In genomic region chr4:65296968-65297499, GRCm38 (mm10) we compare ENCODE assay signal across 12 mouse cellular contexts.
DNase-seq lines count a peak whose midpoint lies in the region; ATAC-seq lines count a peak whose summit lies in the region.
"Had no signal": no experiment of that assay in that cellular context is flagged by ENCODE, and none has a peak within 500 bp of the region (broad histone marks: within the 10 kb centered on the region; RNA-seq: fewer than 3 reads in every experiment).

No protein-coding gene starts in this region.

- peak; percentile 93 for ATAC-seq in forebrain, embryonic 15.5 days (replicated peaks)
- ATAC-seq in neural tube, embryonic 14.5 days (ENCODE audit: low read depth): peak; percentile 9; the same call in 1 of the 2 replicates
- ATAC-seq in kidney, embryonic 14.5 days (ENCODE audit: low FRiP score, low TSS enrichment): no peak
- ATAC-seq: intestine, postnatal 0 days had no signal

- H3K27me3 ChIP-seq in embryonic facial prominence, embryonic 10.5 days (replicated peaks; ENCODE audit: low read depth, poor library complexity, severe bottlenecking): peaks cover 43% of the 10 kb centered on the region
- H3K27me3 ChIP-seq in forebrain, embryonic 15.5 days: no peaks in the 10 kb centered on the region
- no peaks in the 10 kb centered on the region for H3K27me3 ChIP-seq in neural tube, embryonic 14.5 days (ENCODE audit: control insufficient read depth, insufficient read depth, low read length)
- H3K27me3 ChIP-seq in kidney, embryonic 14.5 days (ENCODE audit: control insufficient read depth, insufficient read depth, low read length): no peaks in the 10 kb centered on the region
- H3K27me3 ChIP-seq: stomach, embryonic 15.5 days had no signal

- DNase-seq in embryonic facial prominence, embryonic 10.5 days (ENCODE audit: low spot score): peak; percentile 65
- DNase-seq in mesoderm, embryonic 11.5 days (ENCODE audit: low read depth, low spot score): peak; percentile 77
- no peak for DNase-seq in adrenal gland, postnatal 4 days (ENCODE audit: low spot score in 2 of 2)
- DNase-seq in layer of hippocampus, postnatal 36 days: no peak
- DNase-seq: gastrocnemius, postnatal 25 days had no signal

- no peaks in the 10 kb centered on the region for H3K36me3 ChIP-seq in embryonic facial prominence, embryonic 10.5 days (replicated peaks)
- no peaks in the 10 kb centered on the region for H3K36me3 ChIP-seq in forebrain, embryonic 15.5 days
- H3K36me3 ChIP-seq in neural tube, embryonic 14.5 days (ENCODE audit: control insufficient read depth, insufficient read depth, low read length): no peaks in the 10 kb centered on the region
- no peaks in the 10 kb centered on the region for H3K36me3 ChIP-seq in kidney, embryonic 14.5 days (ENCODE audit: control insufficient read depth, insufficient read depth, low read length)
- H3K36me3 ChIP-seq: stomach, embryonic 15.5 days had no signal

- H3K4me2 ChIP-seq in forebrain, embryonic 15.5 days (replicated peaks): no peak overlapping the region; the same call in 1 of the 2 replicates
- no peak overlapping the region for H3K4me2 ChIP-seq in neural tube, embryonic 14.5 days (ENCODE audit: low read depth, low read length)
- no peak overlapping the region for H3K4me2 ChIP-seq in kidney, embryonic 14.5 days (replicated peaks; ENCODE audit: low read depth, low read length)
- H3K4me2 ChIP-seq: stomach, embryonic 15.5 days had no signal

- no peaks in the 10 kb centered on the region for H3K9me3 ChIP-seq in embryonic facial prominence, embryonic 10.5 days
- H3K9me3 ChIP-seq in forebrain, embryonic 15.5 days: no peaks in the 10 kb centered on the region
- H3K9me3 ChIP-seq in neural tube, embryonic 14.5 days (ENCODE audit: control insufficient read depth, low read length): no peaks in the 10 kb centered on the region
- no peaks in the 10 kb centered on the region for H3K9me3 ChIP-seq in kidney, embryonic 14.5 days (ENCODE audit: control insufficient read depth, low read length)
- H3K9me3 ChIP-seq: stomach, embryonic 15.5 days had no signal

- H3K27ac ChIP-seq in embryonic facial prominence, embryonic 10.5 days (replicated peaks): peak overlapping the region; percentile 52
- 0 out of 2 replicates have a peak overlapping the region, but pooled peaks have one; percentile 32 for H3K27ac ChIP-seq in forebrain, embryonic 15.5 days (replicated peaks)
- H3K27ac ChIP-seq in neural tube, embryonic 14.5 days (ENCODE audit: low read depth, low read length): no peak overlapping the region
- no peak overlapping the region for H3K27ac ChIP-seq in kidney, embryonic 14.5 days (ENCODE audit: low read depth, low read length)
- H3K27ac ChIP-seq: layer of hippocampus, adult 2 months; liver, embryonic 14.5 days; stomach, embryonic 15.5 days had no signal

- 14% methylated on average over 13 of the region's 13 CpGs for WGBS in embryonic facial prominence, embryonic 10.5 days
- WGBS in forebrain, embryonic 15.5 days: 2% methylated on average over 13 of the region's 13 CpGs
- 9% methylated on average over 13 of the region's 13 CpGs for WGBS in neural tube, embryonic 14.5 days
- WGBS in kidney, embryonic 14.5 days: 40% methylated on average over 13 of the region's 13 CpGs

- no peak overlapping the region for H3K9ac ChIP-seq in forebrain, embryonic 15.5 days (replicated peaks)
- H3K9ac ChIP-seq in neural tube, embryonic 14.5 days (replicated peaks; ENCODE audit: low read depth, low read length): no peak overlapping the region
- no peak overlapping the region for H3K9ac ChIP-seq in kidney, embryonic 14.5 days (ENCODE audit: low read depth, low read length)
- H3K9ac ChIP-seq: liver, embryonic 14.5 days; stomach, embryonic 15.5 days had no signal

- no peak overlapping the region for H3K4me3 ChIP-seq in embryonic facial prominence, embryonic 10.5 days
- H3K4me3 ChIP-seq in forebrain, embryonic 15.5 days: no peak overlapping the region
- H3K4me3 ChIP-seq in neural tube, embryonic 14.5 days (ENCODE audit: low read depth, low read length): no peak overlapping the region
- H3K4me3 ChIP-seq in kidney, embryonic 14.5 days (ENCODE audit: low read length): no peak overlapping the region
- H3K4me3 ChIP-seq: layer of hippocampus, adult 2 months; stomach, embryonic 15.5 days had no signal

- H3K4me1 ChIP-seq in embryonic facial prominence, embryonic 10.5 days: peaks cover 25% of the 10 kb centered on the region
- H3K4me1 ChIP-seq in forebrain, embryonic 15.5 days: peaks cover 13% of the 10 kb centered on the region
- H3K4me1 ChIP-seq in neural tube, embryonic 14.5 days (ENCODE audit: control insufficient read depth, insufficient read depth, low read length): no peaks in the 10 kb centered on the region
- no peaks in the 10 kb centered on the region for H3K4me1 ChIP-seq in kidney, embryonic 14.5 days (ENCODE audit: control insufficient read depth, insufficient read depth, low read length)
- H3K4me1 ChIP-seq: stomach, embryonic 15.5 days had no signal

Comparison
In these comparisons a context has a peak if more than half of its experiments do, and no peak if none do; other contexts are left out.
1. DNase-seq: peak in embryonic facial prominence, embryonic 10.5 days (single experiment) and mesoderm, embryonic 11.5 days (single experiment); none in adrenal gland, postnatal 4 days (0 of 2) and layer of hippocampus, postnatal 36 days (0 of 2).
2. H3K27ac ChIP-seq: peak in embryonic facial prominence, embryonic 10.5 days (single experiment) and forebrain, embryonic 15.5 days (single experiment); none in neural tube, embryonic 14.5 days (single experiment) and kidney, embryonic 14.5 days (single experiment).